Mouse (Mus musculus) G1E (cell line): ENCODE results near the gene Cnnm3.

ENCODE experiments used
- CTCF ChIP-seq: IDR thresholded peaks from 2 replicates; pipeline ENCODE4 v1.5.1; 2012; ENCODE audit warnings: low read depth, low read length, inconsistent platforms, mixed read lengths
- POLR2AphosphoS5 ChIP-seq: IDR thresholded peaks from 2 replicates; pipeline ENCODE4 v1.6.1; 2012; ENCODE audit warnings: low read depth, low read length, inconsistent platforms; ENCODE audit not compliant: insufficient replicate concordance

- TF ChIP-seq CTCF (no peak), POLR2AphosphoS5 (no peak)
These were observed 16.7 kb downstream of the Cnnm3 start for GRCm38 (mm10) chr1:36528351-36528750.
